ENCODE assay signal across 11 mouse cellular contexts in the genomic region with DNA sequence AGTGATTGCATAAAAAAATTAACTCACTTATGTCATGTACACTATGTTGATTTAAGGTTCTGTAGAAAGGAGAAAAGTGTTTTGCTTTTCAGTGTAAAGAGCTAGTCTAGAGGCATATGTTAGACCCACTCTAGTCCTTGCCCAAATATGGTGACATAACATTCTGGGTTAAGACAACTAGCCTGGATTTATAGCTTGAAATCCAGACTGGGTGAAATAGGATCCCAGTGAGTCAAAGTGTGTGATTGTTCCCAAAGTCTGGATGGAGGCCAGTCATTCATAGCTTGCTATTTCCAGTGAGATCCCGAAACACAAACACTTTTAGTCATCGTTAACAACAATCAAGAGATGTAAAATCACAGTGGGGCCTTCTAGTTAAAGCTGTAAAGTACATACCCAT.
DNase-seq lines count a peak whose midpoint lies in the region; ATAC-seq and TF ChIP-seq lines count a peak whose summit lies in the region.
"Had no signal": no experiment of that assay in that cellular context is flagged by ENCODE, and none has a peak within 500 bp of the region (broad histone marks: within the 10 kb centered on the region; RNA-seq: fewer than 3 reads in every experiment).

No protein-coding gene starts in this region.

- H3K4me1 ChIP-seq in lung, embryonic 14.5 days (ENCODE audit: insufficient read depth) = peaks cover 6% of the 10 kb centered on the region; the same call in 1 of the 2 replicates
- H3K4me1 ChIP-seq in limb, embryonic 14.5 days (ENCODE audit: control insufficient read depth, insufficient read depth, low read length) = no peaks in the 10 kb centered on the region
- H3K4me1 ChIP-seq in midbrain, embryonic 10.5 days = no peaks in the 10 kb centered on the region

- TF ChIP-seq POLR2A in limb, embryonic 14.5 days (IDR thresholded peaks at IDR 0.05; ENCODE audit: borderline replicate concordance, extremely low read depth, insufficient read depth, insufficient read length) = no peak

- no peak overlapping the region for H3K4me2 ChIP-seq in lung, embryonic 14.5 days
- no peak overlapping the region for H3K4me2 ChIP-seq in limb, embryonic 14.5 days (replicated peaks; ENCODE audit: low read depth, low read length, severe bottlenecking)

- no peaks in the 10 kb centered on the region for H3K36me3 ChIP-seq in lung, embryonic 14.5 days (ENCODE audit: insufficient read depth)
- no peaks in the 10 kb centered on the region for H3K36me3 ChIP-seq in limb, embryonic 14.5 days (ENCODE audit: control insufficient read depth, insufficient read depth, low read length)
- H3K36me3 ChIP-seq in midbrain, embryonic 10.5 days = no peaks in the 10 kb centered on the region

- peak; percentile 39; the same call in 1 of the 2 replicates for ATAC-seq in lung, embryonic 14.5 days (ENCODE audit: insufficient read depth)
- ATAC-seq in limb, embryonic 14.5 days (ENCODE audit: low FRiP score, low read depth) = peak; percentile 15; the same call in 1 of the 2 replicates

- intact Hi-C loops in gastrocnemius, postnatal 36 days (cut with DNase I) = no loop called here

- WGBS in lung, embryonic 14.5 days = 39% methylated on average over 2 of the region's 2 CpGs
- 24% methylated on average over 2 of the region's 2 CpGs for WGBS in limb, embryonic 14.5 days
- WGBS in midbrain, embryonic 10.5 days = 94% methylated on average over 2 of the region's 2 CpGs

- no peaks in the 10 kb centered on the region for H3K27me3 ChIP-seq in lung, embryonic 14.5 days (ENCODE audit: insufficient read depth, low read length)
- H3K27me3 ChIP-seq in limb, embryonic 14.5 days (ENCODE audit: control insufficient read depth, insufficient read depth, low read length) = no peaks in the 10 kb centered on the region
- H3K27me3 ChIP-seq in midbrain, embryonic 10.5 days (ENCODE audit: low read depth, poor library complexity, severe bottlenecking) = no peaks in the 10 kb centered on the region
- H3K27me3 ChIP-seq: CH12.LX had no signal

- no peaks in the 10 kb centered on the region for H3K9me3 ChIP-seq in lung, embryonic 14.5 days (ENCODE audit: low read depth, low read length)
- no peaks in the 10 kb centered on the region for H3K9me3 ChIP-seq in limb, embryonic 14.5 days (ENCODE audit: control insufficient read depth, low read length)
- no peaks in the 10 kb centered on the region for H3K9me3 ChIP-seq in midbrain, embryonic 10.5 days (replicated peaks)

- H3K27ac ChIP-seq in lung, embryonic 14.5 days (ENCODE audit: low read depth) = no peak overlapping the region
- H3K27ac ChIP-seq in limb, embryonic 14.5 days (replicated peaks; ENCODE audit: low read depth, low read length) = no peak overlapping the region
- H3K27ac ChIP-seq in midbrain, embryonic 10.5 days (replicated peaks) = no peak overlapping the region

- H3K9ac ChIP-seq in lung, embryonic 14.5 days = no peak overlapping the region
- no peak overlapping the region for H3K9ac ChIP-seq in limb, embryonic 14.5 days (ENCODE audit: low read depth, low read length, severe bottlenecking)

- TF ChIP-seq CTCF in lung, embryonic 14.5 days (IDR thresholded peaks at IDR 0.05; ENCODE audit: low read depth) = no peak

- peak; percentile 29 for DNase-seq in gastrocnemius, adult 18-20 months (ENCODE audit: low spot score)
- no peak for DNase-seq in gastrocnemius, postnatal 36 days
- DNase-seq in lung, embryonic 14.5 days = peak; percentile 68
- no peak for DNase-seq in lung, adult 18-20 months
- peak; percentile 96 for DNase-seq in adipocyte (ENCODE audit: low spot score)
- DNase-seq in limb, embryonic 14.5 days (ENCODE audit: low spot score) = peak; percentile 60
- no peak for DNase-seq in right cerebral cortex, postnatal 14 days
- DNase-seq in midbrain, embryonic 10.5 days (ENCODE audit: low spot score) = no peak
- DNase-seq: cerebellum, adult 2 months; gastrocnemius, postnatal 10 days had no signal

- H3K4me3 ChIP-seq in lung, embryonic 14.5 days (ENCODE audit: low read depth, low read length) = no peak overlapping the region
- no peak overlapping the region for H3K4me3 ChIP-seq in limb, embryonic 14.5 days (replicated peaks; ENCODE audit: low read length)
- H3K4me3 ChIP-seq in midbrain, embryonic 10.5 days = no peak overlapping the region

Comparison
In these comparisons a context has a peak if more than half of its experiments do, and no peak if none do; other contexts are left out.
1. DNase-seq: peak in gastrocnemius, adult 18-20 months (single experiment), lung, embryonic 14.5 days (single experiment), adipocyte (single experiment) and limb, embryonic 14.5 days (single experiment); none in gastrocnemius, postnatal 36 days (0 of 2), lung, adult 18-20 months (0 of 2), right cerebral cortex, postnatal 14 days (single experiment) and midbrain, embryonic 10.5 days (single experiment).